Mouse (Mus musculus): ENCODE results near the gene Npas3. TPM values are rescaled to one million over a fixed set of nuclear protein-coding genes. Genes with fewer than 3 reads are reported as not detected.

Npas3 gene
- total RNA-seq, 2 experiments from 2014 or later, result 1.3 to 2.8 TPM

DNA sequence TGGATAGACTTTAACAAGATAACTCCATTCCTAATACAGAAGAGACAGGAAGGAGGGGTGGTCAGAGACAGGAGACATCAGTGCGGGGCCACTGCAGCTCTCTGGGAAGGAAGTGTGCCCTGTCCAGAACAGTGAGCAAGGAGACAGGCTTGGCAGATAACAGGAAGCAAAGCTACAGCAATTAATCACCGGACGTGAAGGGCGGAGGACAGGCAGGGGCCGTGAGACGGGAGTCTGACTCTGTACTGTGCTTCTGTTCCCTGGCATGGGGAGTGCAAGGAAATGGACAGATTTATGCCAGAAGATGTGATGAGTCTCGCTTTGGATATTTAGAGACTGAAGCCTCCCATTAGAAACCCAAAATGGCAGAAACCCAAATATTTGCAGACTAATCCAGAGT, 47.3 kb downstream of the Npas3 start:
- peak; percentile 43 to 57 for DNase-seq

DNA sequence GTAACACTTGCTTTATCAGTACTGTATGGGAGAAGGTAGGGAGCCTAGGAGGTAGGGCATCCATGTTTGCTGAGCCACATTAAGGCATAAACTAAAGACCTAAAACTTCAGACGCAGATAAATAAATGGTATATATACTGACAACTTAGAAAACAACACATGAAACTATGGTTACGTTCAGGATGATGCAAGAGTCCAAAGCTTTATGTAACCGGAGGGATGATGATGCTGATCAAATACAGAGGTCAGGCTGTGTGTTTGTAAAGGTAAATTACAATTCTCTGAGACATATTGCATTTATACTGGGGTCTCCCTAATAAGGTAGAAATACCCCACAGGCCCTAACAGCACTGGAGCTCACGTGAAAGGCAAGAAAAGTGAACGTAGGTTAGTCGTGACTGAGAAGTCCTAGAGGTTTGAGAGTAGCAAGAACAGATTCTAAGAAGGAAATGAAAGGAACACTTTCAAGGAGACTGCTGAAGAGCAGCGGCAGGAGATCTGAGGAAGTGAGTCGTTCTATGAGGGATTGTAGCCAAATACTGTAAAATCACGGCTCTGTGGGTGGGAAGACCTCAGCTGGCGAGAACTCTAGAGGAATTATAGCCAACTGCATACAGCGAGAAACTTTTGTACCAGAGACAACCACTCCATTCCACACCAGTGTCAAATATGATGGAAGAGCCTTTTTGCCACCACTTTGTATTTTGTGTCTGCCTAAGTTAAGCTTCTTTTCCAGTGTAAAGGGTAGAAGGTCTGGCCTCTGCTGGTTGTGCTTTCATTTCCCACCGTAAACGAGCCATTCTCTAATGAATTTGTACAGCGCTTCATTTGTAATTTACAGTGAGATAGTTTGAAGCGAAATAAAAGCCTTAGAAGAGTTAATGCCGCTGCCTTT, 49.7 kb downstream of the Npas3 start:
- DNase-seq, result no peak

DNA sequence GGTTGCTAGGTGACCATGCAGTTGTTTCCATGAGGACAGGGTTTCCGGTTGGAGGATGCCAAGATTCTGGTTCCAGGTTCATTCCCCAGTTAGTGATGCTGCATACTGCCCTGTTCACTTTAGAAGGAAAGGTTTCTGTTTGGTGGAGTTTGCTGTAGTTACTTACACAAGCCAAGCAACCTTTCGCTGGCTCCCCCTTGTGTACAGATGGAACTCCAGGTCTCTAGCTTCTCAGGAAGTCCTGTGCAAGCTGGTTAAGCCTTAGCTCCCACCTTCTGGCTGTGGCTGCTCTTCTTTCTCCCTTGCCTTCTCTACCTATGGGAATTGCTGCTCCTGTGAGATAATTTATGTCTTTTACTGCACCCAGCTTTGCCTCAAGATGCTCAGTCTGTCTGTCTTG, 52.5 kb downstream of the Npas3 start:
- DNase-seq, result peak; percentile 20 to 38

DNA sequence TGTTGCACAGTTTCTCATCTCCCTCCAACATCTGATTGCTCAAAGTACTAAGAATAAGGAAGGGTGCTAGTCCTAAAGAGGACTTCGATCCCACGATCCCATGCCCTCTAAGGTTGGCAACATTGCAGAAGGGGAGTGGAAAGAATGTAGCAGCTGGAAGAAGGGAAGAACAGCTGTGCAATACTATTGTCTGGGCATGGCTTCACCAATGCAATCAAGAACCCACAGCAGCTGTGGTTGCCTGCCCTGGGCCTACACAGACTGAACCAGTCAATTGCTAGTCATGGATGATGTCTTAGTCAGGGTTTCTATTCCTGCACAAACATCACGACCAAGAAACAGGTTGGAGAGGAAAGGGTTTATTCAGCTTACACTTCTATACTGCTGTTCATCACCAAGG, 53.7 kb downstream of the Npas3 start:
- DNase-seq, result no peak

DNA sequence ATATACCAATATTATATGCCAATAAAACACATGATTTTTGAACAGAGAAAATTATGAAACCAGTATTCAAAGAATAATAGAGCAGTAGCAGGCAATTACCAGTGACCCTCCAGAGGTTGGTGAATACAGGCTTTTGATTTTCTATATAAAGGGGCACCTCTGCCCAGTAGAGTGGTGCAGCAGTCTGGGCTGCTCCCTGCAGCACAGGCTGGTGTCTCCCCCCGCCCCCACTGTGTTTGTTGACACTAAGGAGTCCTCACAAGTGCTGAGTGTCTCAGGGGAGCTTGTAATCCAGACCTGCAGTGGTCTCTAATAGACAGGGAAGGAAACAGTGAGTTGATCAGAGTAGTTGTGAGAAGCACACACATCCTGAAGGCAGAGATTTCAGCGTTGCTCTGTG, 68.2 kb downstream of the Npas3 start:
- DNase-seq, result no peak

DNA sequence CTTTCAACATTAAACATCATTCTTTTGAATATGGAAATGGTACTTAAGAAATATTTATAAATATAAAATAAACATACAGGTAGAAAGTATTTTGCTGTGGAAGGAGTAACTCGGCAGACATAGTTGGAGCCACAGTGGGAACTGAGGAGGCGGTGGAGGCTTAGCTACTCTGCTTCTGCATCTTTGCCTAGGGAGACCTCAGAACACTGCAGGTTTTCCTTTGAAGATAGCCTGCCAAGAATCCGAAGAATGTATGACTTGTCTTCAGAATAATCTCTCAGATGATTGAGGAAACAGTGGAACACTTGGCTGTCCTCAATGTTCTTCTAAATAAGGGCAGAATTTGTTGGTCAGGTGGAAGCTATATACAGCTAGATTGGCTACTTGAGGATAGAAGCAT, 69.3 kb downstream of the Npas3 start:
- DNase-seq, result no peak

DNA sequence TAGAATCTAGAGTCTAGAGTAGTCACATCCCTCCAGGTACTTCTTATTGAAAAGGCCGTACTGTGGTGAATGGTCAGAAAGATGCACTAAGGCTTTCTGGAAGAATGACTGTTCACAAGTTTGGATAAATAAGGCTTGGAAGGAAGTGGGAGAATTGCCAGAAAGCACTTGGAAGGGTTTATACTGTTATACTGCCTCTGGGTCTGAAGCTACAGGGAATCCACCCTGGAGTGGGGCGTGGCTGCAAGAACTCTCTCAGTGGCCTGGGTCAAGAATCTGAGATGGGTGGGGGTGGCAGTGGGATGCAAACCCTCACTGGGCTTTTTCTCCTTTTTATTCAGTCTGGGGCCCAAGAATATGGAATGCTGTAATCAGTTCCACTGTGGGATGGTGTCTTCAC, 72.0 kb downstream of the Npas3 start:
- DNase-seq, result no peak

DNA sequence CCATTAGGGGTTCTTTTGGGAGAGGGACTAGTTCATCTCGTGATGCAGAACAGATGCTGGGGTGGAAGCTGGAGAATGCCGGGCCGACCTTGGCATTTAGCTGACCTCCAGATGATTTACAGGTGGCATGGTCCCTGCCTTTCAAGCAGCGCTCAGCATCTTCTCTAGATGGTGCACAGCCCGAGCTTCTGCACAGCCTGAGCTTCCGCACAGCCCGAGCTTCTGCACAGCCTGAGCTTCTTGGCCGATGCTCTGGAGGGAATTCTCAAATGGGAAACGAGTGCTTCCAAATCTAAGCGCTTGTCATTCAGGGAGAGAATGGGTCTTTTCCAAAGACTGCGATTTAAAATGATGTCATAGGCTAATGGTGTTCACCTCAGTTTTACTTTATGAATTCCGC, 72.5 kb downstream of the Npas3 start:
- DNase-seq, result peak; percentile 32 to 37

DNA sequence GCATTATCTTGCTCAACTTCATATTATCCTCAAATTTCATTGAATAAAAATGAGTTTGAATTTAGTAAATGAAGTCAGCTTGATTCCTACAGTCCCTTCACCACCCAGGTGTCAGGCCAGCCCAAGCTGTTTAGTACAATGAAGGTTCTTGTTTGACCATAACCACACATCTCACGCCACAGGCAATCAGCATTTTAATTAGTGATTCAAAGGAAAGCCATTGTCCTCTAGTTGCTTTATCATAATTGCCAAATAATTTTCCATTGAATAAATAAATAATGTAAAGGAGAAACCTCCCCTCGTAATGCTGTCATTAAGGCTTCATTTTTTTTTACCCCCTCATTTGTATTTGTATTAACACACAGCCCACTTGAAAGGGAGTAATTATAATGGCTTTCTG, 73.5 kb downstream of the Npas3 start:
- DNase-seq, result no peak

DNA sequence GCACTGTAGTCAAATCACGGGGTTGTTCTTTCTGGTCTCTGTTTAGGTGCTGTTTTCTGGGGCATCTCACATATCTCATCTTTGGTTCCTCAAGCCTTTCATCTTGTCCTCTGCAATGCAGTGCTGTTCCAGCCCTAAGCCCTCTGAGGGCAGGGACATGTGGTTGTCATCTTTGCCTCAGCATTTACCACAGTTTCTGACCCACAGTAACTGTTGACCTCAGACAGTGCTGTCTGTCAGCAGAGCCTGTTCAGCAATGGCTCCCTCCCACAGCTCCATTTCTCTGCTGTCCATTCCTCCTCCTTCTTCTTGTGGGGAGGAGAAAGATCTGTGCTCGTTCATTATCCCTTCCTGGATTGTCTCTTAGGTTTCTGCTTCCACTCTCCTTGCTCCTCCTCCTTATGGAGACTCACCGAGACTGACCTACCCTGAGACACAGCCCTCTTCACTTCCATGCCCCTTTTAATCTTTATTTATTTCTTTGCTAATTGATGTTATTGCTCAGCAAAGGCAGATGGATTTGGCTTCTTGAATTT, 79.2 kb downstream of the Npas3 start:
- DNase-seq, result no peak

DNA sequence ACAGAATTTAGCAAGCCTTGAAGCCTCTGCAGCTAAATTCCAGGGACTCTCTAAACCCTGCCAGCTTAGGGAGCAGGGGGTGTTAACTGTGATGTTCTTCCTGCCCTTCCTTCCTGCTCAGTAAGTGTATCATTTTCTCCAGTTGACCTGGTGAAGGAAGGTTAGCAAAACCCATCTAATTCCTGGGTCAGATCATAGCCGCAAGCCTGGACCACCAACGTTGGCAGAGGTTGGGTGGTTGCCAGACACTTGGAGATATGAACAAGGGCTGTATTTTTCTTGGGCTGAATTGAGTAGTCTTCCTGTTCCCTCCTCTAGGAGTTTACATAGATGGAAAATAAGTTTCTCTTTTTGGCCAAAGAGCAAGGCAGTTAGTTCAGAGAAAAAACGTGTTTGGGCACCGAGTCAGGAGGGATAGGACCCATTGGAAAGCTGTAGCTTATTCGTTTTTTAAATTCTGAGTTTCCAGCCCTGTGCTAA, 79.8 kb downstream of the Npas3 start:
- peak in 1 of 2 experiments; percentile 2 for DNase-seq

DNA sequence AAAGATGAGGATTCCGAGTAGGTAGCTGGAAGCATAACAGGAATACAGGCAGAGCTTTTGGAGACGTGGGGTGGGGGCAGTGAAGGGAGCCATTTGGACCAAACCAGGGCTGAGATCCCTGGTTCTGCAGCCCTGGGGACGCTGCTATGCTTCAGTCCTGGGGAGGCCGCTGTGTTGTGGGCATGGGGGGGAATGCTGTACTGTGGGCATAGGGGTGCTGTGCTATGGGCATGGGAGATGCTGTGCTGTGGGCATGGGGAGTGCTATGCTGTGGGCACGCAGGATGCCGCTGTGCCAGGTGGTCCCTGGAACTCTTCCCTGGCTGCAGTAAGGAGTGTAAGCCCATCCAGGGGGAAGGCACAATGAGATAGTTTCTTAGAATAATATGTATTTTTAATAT, 81.7 kb downstream of the Npas3 start:
- DNase-seq, result no peak

DNA sequence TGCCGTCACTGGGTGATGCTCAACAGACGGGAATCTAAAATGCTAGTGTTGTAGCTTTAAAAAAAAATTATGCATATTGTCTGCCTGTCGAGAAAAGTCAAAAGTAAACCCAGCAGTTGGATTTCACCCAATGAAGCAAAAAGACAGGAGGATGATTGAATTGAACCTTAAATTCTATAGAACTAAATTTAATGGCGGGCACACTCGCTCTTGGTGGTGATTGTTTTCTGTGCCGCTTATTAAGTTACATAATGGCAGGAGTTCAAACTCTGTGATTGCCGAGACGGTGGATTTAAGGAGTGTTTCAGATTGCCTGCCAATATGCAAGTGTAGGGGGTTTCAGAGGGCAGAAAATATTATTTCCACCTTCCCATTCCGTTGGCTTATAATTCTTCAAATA, 82.9 kb downstream of the Npas3 start:
- DNase-seq, result no peak

DNA sequence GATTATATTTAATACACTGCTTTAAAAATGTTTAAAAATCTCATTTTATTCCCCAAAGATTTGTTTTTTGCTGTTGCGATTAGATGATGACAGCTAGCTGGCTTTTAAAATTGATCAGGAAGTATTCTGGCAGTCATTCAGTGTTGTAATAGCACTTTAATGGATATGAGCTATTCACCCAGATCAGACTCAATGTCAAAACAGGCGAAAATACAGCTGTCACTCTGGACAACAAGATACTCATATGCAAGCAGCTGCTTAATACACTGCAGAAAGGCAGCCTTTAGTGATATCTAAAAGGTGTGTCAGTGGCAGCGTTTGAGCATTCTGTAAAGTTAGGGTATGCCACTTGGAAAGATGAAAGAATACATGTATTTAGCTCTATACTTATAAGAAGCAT, 83.3 kb downstream of the Npas3 start:
- DNase-seq, result no peak

DNA sequence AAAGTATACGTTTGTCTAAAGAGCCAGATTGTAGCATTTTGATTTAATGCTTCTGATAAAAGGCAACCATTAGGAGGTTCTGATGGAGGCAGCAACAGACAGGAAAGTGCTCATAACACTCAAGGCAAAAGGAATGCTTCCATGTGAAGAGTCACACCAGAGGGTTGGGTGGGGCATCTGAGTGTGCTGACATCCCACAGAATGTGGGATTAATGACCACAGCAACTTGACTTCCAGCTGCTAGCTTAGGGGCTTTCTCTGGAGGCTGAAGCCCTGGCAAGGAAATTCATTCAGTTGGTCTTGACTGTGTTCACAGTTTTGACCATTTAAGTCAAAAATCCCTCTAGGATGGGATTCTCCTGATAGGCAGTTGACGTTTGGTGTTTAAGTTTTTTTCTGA, 84.8 kb downstream of the Npas3 start:
- DNase-seq, result no peak

DNA sequence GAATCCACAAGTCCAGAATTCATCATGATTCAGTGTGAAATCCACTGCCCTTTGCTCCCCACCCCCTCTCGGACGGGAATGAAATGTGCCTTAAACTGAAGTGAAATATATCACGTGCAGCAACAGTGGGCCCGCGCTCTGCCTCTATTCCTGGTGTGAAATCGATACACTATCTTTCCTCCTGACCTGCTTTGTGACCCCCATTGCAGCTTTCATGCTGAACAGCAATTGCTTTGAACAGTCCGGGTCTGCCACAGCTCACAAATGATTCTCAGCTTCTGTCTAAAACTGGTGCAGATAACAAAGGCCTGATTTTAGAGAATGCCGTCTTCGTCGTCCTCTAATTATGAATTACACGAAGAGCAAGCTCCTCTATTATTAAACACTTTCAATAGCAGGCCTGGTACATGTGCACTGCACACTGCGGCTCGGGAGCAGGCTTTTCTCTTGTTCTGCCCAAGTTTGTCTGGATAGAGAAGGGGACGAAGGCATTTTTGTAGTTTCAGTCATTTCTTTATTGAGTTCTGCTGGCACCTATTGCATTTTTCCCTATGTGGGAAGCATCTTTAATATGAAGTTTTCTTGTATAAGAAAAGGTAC, 90.0 kb downstream of the Npas3 start:
- DNase-seq, result no peak

DNA sequence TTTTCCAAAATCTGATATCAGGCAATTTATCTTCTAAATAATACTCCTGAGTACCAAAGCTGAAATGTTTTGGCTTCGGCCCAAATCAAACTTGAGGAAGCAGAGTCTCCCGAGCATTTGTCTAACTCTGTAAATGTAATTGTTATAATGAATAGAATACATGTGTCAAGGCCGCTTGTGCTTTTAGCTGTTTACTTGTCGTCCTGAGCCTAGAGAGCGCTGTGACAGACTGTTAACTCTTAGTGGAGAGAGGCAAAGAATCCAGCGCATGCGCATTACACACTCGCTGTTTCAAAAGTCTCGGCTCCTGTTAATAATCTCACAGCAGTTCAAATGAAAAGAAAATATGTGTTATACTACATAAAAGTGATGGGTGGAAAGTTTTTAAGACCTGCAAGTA, 94.3 kb downstream of the Npas3 start:
- DNase-seq, result peak in 1 of 2 experiments; percentile 9

DNA sequence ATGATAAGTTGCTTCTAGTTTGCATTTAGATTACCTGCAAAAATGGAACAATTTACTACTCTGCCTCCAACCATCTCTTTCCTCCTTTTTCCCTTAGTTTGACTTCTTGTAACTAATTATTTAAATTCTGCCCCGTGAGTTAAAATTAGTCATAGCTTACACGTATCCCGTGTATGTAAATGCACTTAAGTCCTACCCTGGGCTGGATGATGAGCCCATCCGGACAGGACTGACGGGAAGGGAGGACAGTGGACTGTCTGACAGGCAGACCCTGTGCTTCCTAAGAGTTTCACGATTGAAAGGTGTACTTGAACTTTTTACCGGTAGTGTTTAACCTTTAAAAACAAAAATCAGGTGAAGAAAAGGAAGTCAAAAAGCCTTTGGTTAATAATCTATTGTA, 103.4 kb downstream of the Npas3 start:
- DNase-seq, result no peak

DNA sequence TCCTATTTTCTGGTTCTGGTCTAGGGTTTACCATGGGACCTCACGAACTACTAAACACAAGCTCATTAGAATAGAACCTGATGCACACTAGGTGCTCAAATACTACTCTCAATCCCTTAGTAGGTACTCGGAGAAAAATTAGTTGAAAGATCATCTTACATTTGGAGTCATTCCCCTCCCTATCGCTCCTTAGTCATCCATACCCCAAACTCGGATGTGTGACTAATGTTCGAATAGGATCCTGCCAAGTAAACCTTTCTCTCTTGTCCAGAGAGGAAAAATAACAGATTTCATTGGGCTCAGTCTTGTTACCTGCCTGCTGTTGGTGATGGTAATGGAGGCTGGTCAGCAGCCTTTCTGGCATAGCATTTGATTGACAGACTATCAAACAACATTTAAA, 117.3 kb downstream of the Npas3 start:
- no peak for DNase-seq

DNA sequence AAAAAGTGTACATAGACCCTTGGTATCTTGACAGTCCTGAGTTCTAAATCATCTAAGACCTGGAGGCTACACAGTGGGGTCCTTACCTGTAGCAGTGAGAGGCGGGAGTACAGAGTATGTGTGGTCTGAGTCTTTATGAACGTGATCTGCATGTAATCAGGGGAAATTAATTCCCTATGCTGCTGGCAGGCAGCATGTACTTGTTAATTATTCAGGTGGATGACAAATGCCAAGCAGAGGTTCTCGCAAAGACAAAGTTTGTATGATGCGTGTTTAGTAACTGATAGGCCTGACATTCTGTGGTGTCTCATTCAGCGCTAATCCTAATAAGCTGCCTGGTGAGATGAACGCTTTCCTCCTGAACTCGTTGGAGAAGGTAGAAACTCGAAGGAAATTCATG, 136.4 kb downstream of the Npas3 start:
- DNase-seq, result no peak

DNA sequence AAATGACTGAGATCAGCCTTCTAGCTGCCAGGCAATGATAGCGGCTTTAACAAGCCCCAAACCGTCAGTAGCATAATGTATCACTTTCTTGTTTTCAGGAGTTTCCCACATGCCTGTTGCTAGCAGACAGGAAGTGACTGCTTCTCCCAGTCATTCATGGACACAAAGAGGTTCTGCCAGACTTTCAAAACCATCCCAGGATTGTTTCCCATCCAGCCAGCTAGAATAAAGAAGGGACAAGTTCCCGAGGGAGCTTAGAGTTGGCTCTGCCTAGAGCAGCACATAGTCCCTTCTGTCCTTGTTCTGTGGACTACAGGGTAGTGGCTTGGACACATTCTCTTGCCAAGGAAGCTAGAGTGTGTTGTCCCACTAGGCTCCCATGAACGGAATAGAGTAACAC, 157.4 kb downstream of the Npas3 start:
- no peak for DNase-seq

DNA sequence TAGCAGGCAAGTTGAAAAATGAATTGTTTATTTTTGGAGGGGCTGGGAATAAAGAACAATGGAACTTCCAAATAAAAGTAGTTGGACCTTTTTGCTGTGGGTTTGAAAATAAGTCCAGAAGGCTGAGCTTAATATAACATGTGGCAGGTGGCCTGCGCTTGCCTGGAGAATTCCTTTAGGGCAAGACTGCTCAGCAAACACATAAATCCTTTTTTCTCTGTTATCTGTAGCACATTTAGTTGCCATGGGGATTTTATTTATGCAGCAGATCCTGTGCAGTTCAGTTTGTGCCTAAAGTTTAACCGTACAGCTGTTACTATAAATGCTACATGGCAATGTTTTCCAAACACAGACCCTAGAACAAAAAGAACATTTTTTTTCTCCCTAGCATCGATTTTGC, 159.3 kb downstream of the Npas3 start:
- no peak for DNase-seq

DNA sequence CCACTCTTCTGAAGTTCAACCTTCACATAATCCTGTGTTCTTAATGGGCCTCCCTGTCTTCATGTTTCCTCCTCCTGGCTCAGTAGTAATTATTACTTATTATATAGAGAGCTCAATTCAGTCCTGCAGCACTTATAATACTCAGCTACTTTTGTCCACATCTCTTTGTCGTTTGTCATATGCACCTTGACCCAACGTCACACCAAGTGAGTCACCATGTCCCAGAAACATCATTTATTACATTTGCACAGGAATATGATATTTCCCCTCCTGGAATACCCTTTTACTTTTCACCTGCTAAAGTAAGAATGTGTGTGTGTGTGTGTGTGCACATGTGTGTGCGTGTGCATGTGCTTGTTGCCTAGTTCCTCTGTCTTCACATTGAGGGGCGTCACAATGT, 161.2 kb downstream of the Npas3 start:
- DNase-seq, result peak; percentile 24 to 31

DNA sequence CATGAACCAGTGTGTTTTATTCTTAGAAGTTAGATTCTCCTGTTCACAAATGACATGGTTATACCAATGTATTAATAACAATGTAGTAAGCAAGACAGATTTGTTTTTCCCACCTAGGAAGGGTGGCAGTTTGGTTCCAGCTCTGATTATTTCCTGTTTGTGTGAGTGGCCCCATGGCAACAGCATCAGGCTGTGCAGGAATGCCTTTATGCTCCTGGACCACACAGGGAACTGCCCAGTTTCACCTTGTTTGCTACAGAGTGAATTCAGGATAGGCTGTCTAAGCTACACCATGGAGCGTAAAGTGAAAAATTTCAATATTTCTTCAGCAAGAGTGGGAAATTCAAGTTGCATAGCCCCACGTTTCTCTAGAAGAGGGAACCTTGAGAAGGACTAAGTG, 162.2 kb downstream of the Npas3 start:
- DNase-seq, result no peak
